Mouse (Mus musculus) spleen, adult 10 weeks (tissue): Measurements from ENCODE around the gene Slc41a1. TPM values are rescaled to one million over a fixed set of nuclear protein-coding genes. Genes with fewer than 3 reads are reported as not detected.

Experiments used
- polyA plus RNA-seq: library from polyadenylated mRNA; stranded (reverse); fragments of 350-450 nt; fragmentation: Illumina TruSeq; extraction: RNeasy Lipid Tissue Mini Kit (QIAGEN cat#74804); gene quantifications from one replicate; pipeline ENCODE4 v1.2.3, GENCODE M21; 2015; ENCODE audit warnings: low replicate concordance; ENCODE audit not compliant: insufficient read depth

Gene Slc41a1
- polyA plus RNA-seq = 16.6 TPM

DNA sequence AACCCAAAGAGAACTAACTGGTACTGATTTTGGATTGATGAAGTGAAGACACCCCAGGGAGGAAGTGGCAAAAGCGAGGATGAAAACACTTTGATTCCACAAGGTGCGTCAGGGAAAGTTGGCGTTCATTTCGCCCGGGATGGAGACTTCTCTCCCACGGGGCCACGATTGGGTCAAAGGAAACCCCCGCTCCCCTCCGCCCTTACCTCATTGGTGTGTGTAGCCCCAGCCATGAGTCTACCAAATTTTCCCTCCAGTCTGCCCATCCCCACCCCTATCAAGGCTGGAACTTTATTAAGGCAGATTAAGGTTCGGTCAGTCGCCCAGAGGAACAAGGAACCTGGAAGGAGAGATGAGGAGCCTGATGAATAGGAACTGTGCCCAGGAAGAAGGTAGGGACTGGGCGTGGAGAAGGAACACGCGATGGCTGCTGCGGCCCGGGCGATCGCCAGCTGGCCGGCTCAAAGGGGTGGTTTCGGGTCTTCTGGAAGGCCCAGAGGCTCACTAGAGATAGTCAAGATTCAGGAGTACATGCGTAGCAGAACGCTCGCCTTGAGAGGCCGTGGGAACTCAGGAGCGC is at the start of gene Slc41a1:
Slc41a1 (plus strand) TSS at position 287 of the 580 bp plus-strand sequence.

DNA sequence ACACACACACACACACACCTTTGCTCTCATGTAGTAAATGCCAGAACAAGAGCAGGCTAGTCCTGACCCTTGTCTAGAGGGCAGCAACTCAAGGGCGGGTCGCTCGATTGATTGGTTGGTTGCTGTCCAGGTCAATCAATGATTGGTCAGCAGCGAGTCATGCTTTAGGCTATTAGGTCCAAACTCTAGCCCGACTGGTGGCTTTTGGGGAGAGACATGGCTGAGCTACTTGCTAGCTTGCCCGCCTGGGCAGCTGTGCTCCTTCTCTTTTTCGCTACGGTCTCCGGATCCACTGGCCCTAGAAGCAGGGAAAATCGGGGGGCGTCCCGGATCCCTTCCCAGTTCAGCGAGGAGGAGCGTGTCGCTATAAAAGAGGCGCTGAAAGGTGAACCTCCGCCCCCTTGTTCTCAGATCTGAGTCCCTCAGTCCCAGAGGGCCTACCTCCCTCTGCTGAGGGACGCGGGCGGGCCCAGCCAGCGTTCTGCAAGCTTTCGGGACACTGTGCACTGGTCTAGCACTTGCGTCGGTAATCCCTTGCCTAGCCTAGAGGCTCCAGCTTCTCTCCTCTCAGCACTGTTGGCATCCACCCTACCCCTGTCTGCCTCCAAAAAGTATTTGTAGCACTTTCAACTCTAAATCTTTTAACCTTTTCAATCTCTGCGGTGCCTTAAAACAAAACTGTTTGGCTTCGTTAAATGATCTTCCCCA is 29.9 kb upstream of the Slc41a1 start, which contains the start of gene Pm20d1:
Pm20d1 (plus strand) TSS at position 180 of the 708 bp plus-strand sequence.

DNA sequence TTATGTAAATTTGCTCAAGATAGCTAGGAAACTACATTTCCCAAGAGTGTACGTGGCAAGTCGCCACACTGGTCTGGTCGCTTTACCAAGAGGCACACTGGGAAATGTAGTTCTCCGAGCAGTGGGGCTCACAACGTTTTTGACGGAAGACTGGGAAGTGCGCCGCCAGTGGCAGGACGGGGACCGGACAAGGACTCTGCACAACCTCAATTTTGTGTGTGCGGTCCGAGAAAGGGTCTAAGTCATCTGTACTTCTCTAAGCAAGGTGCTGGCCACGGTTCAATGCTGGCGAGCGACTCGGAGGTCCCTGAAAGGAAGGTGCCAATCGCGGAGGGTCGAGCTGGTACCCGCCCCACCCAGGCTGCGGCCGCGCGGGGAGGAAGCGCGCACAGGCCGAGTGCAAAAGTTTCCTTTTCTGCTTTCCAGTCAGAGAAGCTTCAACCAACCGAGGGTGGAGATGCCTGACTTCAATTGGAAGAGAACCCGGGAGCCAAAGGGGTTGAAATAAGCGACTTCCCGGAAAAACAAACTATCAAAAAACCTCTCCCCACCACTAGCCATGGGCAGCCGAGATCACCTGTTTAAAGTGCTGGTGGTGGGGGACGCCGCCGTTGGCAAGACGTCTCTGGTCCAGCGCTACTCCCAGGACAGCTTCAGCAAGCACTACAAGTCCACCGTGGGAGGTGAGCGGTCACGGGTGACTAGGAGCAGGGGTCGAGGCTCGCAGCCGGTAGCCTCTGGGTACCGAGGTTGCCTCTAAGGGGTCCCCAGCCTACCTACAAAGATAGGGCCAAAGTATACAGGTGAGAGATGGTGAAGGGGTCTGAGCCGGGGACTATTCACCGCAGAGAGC is 40.0 kb downstream of the Slc41a1 start, which contains the start of gene Rab29:
Rab29 (plus strand) TSS at position 132 of the 853 bp plus-strand sequence.

Other genes starting within 250 kb of the Slc41a1 start
- gene Avpr1b, start 228.3 kb upstream of the Slc41a1 start, polyA plus RNA-seq = not detected
- gene Ctse, start 189.2 kb upstream of the Slc41a1 start, polyA plus RNA-seq = 51.9 TPM
- 23.4 TPM for gene Rab7b, start 138.8 kb upstream of the Slc41a1 start, polyA plus RNA-seq
- not detected for gene Slc26a9, start 83.5 kb upstream of the Slc41a1 start, polyA plus RNA-seq
- 0.12 TPM for gene Pm20d1, start 30.1 kb upstream of the Slc41a1 start, polyA plus RNA-seq
- gene Rab29, start 39.7 kb downstream of the Slc41a1 start, polyA plus RNA-seq = 35.4 TPM
- gene Nucks1, start 83.0 kb downstream of the Slc41a1 start, polyA plus RNA-seq = 80.9 TPM
- 11.6 TPM for gene Slc45a3, start 135.5 kb downstream of the Slc41a1 start, polyA plus RNA-seq
- gene Elk4, start 180.1 kb downstream of the Slc41a1 start, polyA plus RNA-seq = 145 TPM
- gene Mfsd4a, start 240.6 kb downstream of the Slc41a1 start, polyA plus RNA-seq = 0.75 TPM